Mouse (Mus musculus): Measurements from ENCODE around the gene Dnah17.

Gene Dnah17

GRCm38 (mm10) chr11:118143731-118144130 lies 13.3 kb upstream of the Dnah17 start:
- DNase-seq (ENCODE audit: low spot score in 2 of 2), result peak; percentile 42 to 48

DNA sequence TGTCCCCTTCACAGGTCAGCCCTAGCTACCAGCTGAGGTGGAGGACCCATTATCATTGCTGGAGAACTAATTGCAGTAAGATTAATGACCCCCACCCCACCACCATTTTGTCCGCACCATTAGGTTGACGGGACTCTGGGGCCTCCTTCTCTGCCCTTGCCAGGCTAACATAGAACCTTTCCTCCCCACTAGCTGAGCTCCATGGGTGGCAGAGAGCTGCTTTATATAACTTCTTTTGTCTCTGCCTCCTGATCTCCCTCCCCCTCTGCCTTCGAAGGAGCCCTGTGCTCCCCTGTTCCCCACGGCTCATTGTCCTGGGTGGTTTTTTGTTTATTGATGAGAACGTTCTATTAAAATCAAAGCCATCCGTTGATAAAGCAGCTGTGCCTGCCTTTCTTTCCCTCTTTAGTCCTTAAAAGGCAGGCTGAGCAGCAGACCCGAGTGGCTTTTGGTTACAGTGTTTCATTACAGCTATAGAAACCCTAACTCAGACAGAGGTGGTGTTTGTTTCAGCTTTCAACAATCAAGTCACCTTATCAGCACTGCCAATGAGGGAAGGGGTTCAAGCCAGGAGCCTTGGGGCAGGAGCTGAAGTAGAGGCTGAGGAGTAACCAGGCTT lies 12.2 kb upstream of the Dnah17 start:
- no peak for DNase-seq (ENCODE audit: low spot score in 2 of 2)

DNA sequence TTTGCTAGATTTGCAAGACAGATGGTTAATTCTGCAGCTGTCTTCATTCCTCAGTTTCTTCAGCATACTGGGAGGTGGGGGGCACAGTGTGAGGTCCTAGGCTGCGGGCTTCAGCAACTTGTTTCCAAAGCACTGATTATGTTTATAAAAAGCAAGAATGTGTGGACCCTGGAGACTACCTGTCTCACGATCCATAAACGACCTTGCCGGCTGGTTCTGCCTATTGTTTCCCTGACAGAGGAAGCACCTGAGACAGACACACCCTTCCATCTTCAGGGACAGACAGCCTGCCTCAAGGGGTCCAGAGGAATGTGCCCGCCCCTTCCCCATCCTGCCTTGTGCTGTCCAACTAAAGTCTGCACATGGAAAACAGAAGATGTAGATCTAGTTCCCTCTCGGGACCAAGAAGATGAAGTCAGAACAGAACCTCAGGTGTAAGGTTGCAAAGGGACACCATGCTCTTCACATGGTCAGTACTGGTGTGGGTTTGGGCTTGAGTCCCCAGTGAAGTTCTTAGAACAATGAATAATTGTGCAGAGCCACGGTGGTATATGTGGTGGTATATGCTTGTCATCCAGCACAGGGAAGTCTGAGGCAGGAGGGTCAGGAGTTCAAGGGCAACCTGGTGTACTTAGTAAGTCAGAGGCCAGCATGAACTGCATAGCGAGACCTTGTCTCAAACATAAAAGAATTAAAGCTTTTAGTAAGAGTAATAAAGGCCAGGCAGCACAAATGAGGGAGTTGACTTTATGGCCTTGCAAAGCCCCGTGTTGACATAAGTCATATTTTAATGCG lies 10.5 kb upstream of the Dnah17 start:
- no peak for DNase-seq (ENCODE audit: low spot score in 2 of 2)

GRCm38 (mm10) chr11:118138347-118138746 lies 7.9 kb upstream of the Dnah17 start:
- no peak for DNase-seq (ENCODE audit: low spot score in 2 of 2)

DNA sequence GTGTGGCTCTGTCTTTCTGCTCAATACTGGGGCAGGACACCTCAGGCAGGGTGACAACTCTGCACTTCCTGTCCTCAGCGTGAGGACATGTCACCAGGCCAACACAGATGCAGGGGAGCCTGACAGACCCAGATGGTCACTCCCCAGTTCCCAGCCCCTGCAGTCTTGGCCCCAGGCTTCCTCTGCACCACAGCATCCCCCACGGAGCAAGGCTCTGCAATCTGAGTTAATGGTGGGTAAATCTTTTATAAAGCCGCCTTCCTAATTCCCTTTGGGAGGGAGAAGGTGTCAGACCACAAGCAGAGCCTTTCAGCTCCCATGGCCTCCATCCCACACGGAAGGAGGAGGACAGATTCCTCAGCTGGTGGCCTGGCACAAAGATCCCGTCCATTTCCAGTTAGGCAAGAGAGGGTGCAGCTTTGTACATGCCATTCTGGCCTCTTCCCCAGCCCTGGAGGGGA lies 5.8 kb upstream of the Dnah17 start:
- DNase-seq (ENCODE audit: low spot score in 2 of 2), result no peak

DNA sequence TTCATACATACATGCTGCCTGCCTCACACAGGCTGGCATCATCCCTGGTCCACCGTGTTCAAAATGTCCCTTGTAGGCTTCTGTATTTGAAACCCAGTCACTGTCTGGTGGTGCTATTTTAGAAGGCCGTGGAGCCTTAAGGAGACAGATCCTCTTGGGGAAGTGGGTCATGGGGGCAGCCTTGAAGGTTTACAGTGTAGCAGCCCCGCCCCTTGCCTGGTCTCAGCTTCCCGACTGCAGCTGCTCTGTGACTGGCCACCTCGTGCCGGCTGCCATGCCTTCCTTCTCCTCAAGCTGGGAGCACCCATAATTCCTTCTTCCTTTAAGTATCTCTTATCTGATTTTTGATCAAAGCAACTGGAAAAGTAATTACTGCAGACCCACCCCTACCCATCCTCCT lies 4.8 kb upstream of the Dnah17 start:
- DNase-seq (ENCODE audit: low spot score in 2 of 2), result no peak

- no peak for DNase-seq (ENCODE audit: low spot score in 2 of 2)
Measured at GRCm38 (mm10) chr11:118133752-118134169, 3.3 kb upstream of the Dnah17 start.

GRCm38 (mm10) chr11:118133133-118133751 lies 2.8 kb upstream of the Dnah17 start:
- no peak for DNase-seq (ENCODE audit: low spot score in 2 of 2)

- no peak for DNase-seq (ENCODE audit: low spot score in 2 of 2)
Measured at GRCm38 (mm10) chr11:118132136-118132535, 1.7 kb upstream of the Dnah17 start.

DNA sequence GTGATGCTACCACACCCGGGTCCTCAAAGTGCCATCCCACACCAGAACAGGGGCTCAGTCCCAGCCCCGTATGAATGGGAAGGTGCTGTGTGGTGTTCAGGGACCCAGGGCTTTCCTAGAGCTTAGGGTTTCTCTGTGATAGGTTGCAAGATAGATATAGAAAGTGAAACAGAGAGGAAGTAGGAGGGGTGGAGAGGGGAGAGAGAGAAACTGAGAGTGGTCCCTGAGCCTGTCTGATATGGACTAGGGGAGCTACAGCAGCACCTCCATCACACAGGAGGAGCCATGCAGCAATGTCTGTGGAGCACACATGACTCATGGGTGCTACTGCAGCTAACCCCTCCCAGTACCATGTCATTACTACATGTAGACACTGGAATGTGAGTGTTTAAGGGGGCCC lies 622 bp downstream of the Dnah17 start:
- DNase-seq (ENCODE audit: low spot score in 2 of 2), result no peak

- DNase-seq (ENCODE audit: low spot score in 2 of 2), result no peak
Measured at GRCm38 (mm10) chr11:118121592-118121991, 8.8 kb downstream of the Dnah17 start.

- DNase-seq (ENCODE audit: low spot score in 2 of 2), result no peak
Measured at GRCm38 (mm10) chr11:118118777-118119176, 11.7 kb downstream of the Dnah17 start.

- DNase-seq (ENCODE audit: low spot score in 2 of 2), result peak; percentile 40 to 56
Measured at GRCm38 (mm10) chr11:118114581-118115110, 15.8 kb downstream of the Dnah17 start.

GRCm38 (mm10) chr11:118113516-118114205 lies 16.8 kb downstream of the Dnah17 start:
- DNase-seq (ENCODE audit: low spot score in 2 of 2), result no peak

DNA sequence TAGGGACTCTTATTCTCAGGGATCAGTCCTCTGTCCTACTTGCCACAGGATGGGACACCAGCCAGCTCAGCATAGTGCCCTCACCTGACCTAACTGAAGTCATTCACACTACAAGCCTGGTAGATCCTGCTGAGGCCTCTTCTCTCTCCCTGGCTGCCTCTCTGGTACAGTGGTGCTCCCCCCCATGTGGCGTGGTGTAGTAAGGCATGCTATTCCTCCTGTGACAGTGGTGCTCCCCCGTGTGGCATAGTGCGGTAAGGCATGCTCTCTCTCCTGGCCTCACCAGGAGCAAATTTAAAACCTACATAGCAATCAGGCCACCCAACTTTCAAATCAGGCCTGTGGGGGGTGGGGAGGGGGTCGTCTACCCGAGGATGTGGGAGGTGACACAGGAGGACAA lies 26.4 kb downstream of the Dnah17 start:
- DNase-seq (ENCODE audit: low spot score in 2 of 2), result peak; percentile 69 to 76

DNA sequence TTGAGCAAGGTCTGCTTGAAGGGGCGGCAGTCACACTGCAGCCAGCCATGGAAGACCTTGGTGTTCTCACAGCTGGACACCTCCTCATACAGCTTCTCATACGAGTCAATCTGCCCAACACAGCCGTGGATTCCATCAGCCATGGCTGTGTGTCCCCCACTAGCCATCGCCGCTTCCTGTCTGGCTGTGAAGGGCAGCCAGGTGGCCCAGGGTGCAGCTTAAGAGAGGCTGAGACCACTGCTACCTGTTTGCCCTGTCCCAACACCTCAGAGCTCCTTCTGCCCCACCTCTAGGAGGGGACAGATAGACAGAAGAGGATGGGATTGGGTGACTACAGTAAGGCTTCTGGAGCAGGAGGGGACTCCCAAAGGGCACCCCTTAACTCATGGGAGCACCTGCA lies 27.1 kb downstream of the Dnah17 start:
- DNase-seq (ENCODE audit: low spot score in 2 of 2), result no peak

GRCm38 (mm10) chr11:118102838-118103237 lies 27.6 kb downstream of the Dnah17 start:
- DNase-seq (ENCODE audit: low spot score in 2 of 2), result peak; percentile 76 to 82

DNA sequence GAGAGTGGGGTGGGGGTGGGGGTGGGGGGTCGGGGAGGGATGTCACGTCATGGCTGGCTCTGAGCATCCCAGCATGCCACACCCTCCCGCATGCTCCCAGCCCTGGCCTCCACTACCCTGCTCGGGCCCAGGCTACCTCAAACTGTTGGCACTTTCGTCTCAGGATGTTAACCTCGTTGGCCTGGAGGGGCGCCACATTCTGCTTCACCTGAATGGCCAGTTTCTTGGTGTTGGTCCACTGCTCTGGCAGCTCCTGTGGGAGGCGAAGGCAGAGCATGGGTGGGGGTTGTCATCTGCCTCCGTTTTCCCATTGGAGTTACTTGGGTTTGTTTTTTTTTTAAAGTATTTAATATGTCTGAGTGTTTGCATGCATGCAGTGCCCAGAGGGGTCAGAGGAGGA lies 29.3 kb downstream of the Dnah17 start:
- no peak for DNase-seq (ENCODE audit: low spot score in 2 of 2)

DNA sequence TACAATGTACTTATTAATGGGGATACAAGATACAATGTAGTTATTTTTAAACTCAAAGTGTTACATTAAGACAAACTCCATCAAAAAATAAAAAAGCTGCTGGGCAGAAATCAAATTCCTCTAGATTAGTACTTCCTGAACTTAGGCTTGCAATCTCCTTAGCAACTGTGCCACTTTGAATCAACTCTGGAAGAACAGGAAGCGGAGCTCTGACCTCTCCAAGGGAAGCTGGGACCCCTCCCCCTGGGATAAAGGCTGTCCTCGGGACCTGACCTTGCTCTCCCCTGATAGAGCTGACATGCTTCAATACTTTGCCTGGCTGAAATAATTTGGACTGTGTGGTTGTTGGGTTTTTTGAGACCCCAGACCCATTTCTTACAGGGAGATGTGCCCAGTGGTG lies 33.7 kb downstream of the Dnah17 start:
- DNase-seq (ENCODE audit: low spot score in 2 of 2), result no peak

DNA sequence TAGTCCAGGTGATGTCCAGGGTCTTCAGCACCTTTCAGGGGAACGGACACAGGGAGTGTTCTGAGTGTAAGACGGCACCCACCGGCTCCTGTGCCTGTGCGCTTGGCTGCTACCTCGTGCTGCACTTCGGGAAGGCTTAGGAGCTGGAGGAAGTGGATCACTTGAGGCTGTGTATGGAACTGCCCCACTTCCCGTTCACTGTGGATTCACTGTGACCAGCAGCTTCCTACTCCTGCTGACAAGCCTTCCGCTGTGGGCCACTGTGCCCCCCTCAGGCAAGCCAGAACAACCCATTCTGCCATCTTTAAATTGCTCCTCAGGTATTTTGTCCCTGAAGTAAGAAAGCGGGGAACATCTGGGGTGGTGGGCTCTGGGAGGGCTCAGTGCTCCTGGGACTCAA lies 35.4 kb downstream of the Dnah17 start:
- DNase-seq (ENCODE audit: low spot score in 2 of 2), result no peak

GRCm38 (mm10) chr11:118091002-118091670 lies 39.3 kb downstream of the Dnah17 start:
- no peak for DNase-seq (ENCODE audit: low spot score in 2 of 2)

Measured in spleen, postnatal 36 days (tissue).